8 mouse cellular contexts compared by ENCODE assay signal in the genomic region with DNA sequence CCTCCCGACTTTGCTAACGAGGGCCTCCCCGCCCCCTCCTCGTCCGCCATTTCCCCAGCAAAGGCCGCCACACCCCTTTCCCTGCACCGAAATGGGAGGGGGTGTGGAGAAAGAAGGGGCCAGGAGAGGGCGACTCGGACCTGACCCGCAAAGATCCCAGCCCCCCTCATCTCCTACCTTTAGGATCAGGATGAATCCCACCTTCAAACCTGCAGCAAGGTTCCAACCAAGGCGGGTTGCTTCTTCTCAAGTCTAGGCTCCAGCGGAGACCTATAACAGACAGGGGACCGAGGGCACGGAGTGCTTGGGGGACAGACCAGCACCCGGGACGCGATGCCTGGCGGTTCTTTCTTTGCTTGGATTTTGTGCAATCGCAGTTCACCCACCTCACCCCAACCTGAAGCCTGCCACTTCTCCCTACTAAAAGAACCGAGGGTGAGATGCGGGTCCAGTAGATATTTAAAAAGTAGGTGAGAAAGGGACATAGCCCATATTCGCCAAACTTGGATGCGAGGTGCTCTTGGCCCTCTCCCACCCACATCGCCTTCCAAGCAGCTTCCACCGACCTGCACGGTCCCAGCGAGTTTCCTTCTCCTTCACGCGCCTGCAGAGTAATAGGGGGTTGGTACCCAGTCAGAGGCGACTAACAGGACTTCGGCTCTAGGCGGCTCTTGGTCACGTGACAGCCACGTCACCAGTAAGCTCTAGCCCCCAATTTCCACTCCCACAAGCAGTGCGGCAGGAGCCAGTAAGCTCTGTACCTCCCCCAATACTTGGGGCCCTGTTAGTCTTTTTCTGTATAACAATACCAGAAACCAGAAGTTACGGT. TPM values are rescaled to one million over a fixed set of nuclear protein-coding genes. Genes with fewer than 3 reads are reported as not detected.
DNase-seq lines count a peak whose midpoint lies in the region; ATAC-seq and TF ChIP-seq lines count a peak whose summit lies in the region.

A gene (minus strand): TSS at position 654 of the 829 bp plus-strand sequence.

- H3K4me2 ChIP-seq in forebrain, postnatal 0 days (ENCODE audit: low read depth), result peak within 1 kb of the TSS; percentile 52
- peak within 1 kb of the TSS; percentile 67 for H3K4me2 ChIP-seq in lung, embryonic 16.5 days (ENCODE audit: low read depth, low read length)

- peak within 1 kb of the TSS; percentile 57; the same call in 1 of the 2 replicates for H3K27ac ChIP-seq in forebrain, postnatal 0 days (ENCODE audit: low read depth, low read length)
- H3K27ac ChIP-seq in lung, embryonic 16.5 days (ENCODE audit: low read length), result peak within 1 kb of the TSS; percentile 79

- DNase-seq in Muller cell, postnatal 12 days (ENCODE audit: inconsistent ontology term), result peak; percentile 56
- DNase-seq in cerebellum, adult 18-20 months, result peak; percentile 71 to 81
- DNase-seq in forebrain, postnatal 0 days, result peak; percentile 83
- DNase-seq in heart, postnatal 36 days, result peak; percentile 65 to 66
- DNase-seq in layer of hippocampus, adult 8-10 months (ENCODE audit: low spot score in 2 of 2), result peak; percentile 32 to 67
- DNase-seq in ovary, postnatal 10 days (ENCODE audit: low spot score), result peak; percentile 25
- peak; percentile 61 to 65 for DNase-seq in thymus, postnatal 10 days (ENCODE audit: low spot score in 2 of 2)

- peak within 1 kb of the TSS; percentile 50 for H3K4me3 ChIP-seq in forebrain, postnatal 0 days (ENCODE audit: low read depth, low read length)
- H3K4me3 ChIP-seq in lung, embryonic 16.5 days (ENCODE audit: low read length), result peak within 1 kb of the TSS; percentile 59

- H3K9me3 ChIP-seq in forebrain, postnatal 0 days (ENCODE audit: low read length), result no peaks in the 10 kb centered on the region
- no peaks in the 10 kb centered on the region for H3K9me3 ChIP-seq in lung, embryonic 16.5 days (ENCODE audit: control insufficient read depth, low read length)

- intact Hi-C loops in heart, postnatal 36 days (cut with DNase I), result loop anchor here (2.0 to 10.0 kb wide), 3 partner anchors 56 to 162 kb away; a partner anchor contains a TSS

- H3K9ac ChIP-seq in forebrain, postnatal 0 days, result peak within 1 kb of the TSS; percentile 59
- peak within 1 kb of the TSS; percentile 68 for H3K9ac ChIP-seq in lung, embryonic 16.5 days (ENCODE audit: low read length)

- H3K4me1 ChIP-seq in forebrain, postnatal 0 days (ENCODE audit: insufficient read depth), result 0 out of 2 replicates have a peak, but pooled peaks cover 3% of the 10 kb centered on the region
- H3K4me1 ChIP-seq in lung, embryonic 16.5 days (replicated peaks; ENCODE audit: control insufficient read depth, insufficient read depth, low read length), result no peaks in the 10 kb centered on the region

- TF ChIP-seq CTCF in forebrain, postnatal 0 days (IDR thresholded peaks at IDR 0.05; ENCODE audit: low read depth), result peak; percentile 19; the same call in 1 of the 2 replicates

- ATAC-seq in forebrain, postnatal 0 days, result peak; percentile 94
- ATAC-seq in lung, embryonic 16.5 days (ENCODE audit: low read depth), result peak; percentile 97

- no peaks in the 10 kb centered on the region for H3K36me3 ChIP-seq in forebrain, postnatal 0 days (ENCODE audit: insufficient read depth)
- H3K36me3 ChIP-seq in lung, embryonic 16.5 days (ENCODE audit: control insufficient read depth, insufficient read depth, low read length), result no peaks in the 10 kb centered on the region

- 27% methylated on average over 36 of the region's 36 CpGs for WGBS in forebrain, postnatal 0 days
- WGBS in lung, embryonic 16.5 days, result 17% methylated on average over 36 of the region's 36 CpGs

- H3K27me3 ChIP-seq in forebrain, postnatal 0 days (ENCODE audit: insufficient read depth, low read length), result no peaks in the 10 kb centered on the region
- H3K27me3 ChIP-seq in lung, embryonic 16.5 days (ENCODE audit: control insufficient read depth, insufficient read depth, low read depth, low read length), result no peaks in the 10 kb centered on the region

RNA-seq across cellular contexts. Expression of the gene that starts here (rescaled TPM):
- total RNA-seq in forebrain, postnatal 0 days (2014; rRNA removed), result 28.1 and 31.6 TPM in 2 replicates
- polyA plus RNA-seq in forebrain, postnatal 0 days (2015; fragmentation: Nextera tagmentation; extraction: Ambion mirVana), result 30.8 and 40.9 TPM in 2 replicates
- 1 to 10 TPM in 1 of 2 experiments, under 1 TPM in 1; 0.60 to 1.1 TPM for total RNA-seq in heart, postnatal 36 days (2021)
- total RNA-seq in layer of hippocampus, adult 8-10 months (2022), result 10 to 100 TPM in 1 of 4 experiments, 1 to 10 TPM in 3; 8.6 to 10.0 (median 9.0) TPM
- 17.0 and 19.6 TPM in 2 replicates for polyA plus RNA-seq in lung, embryonic 16.5 days (2015; fragmentation: Nextera tagmentation; extraction: Ambion mirVana)

Comparison
In these comparisons a context has a peak if more than half of its experiments do, and no peak if none do; other contexts are left out.
1. Peak in every context shown above with its lines: DNase-seq, ATAC-seq, H3K4me3 ChIP-seq and H3K27ac ChIP-seq.
2. RNA of the gene that starts here (total RNA-seq): 28.1 to 31.6 TPM in forebrain, postnatal 0 days and 8.6 to 10.0 TPM in layer of hippocampus, adult 8-10 months; 0.60 to 1.1 TPM in heart, postnatal 36 days; every median in the first group is over 4 times any median in the second.
3. DNase-seq: peak in every context shown above with its lines; median percentile 83 in forebrain, postnatal 0 days; 76 in cerebellum, adult 18-20 months; 66 in heart, postnatal 36 days; 63 in thymus, postnatal 10 days; 56 in Muller cell, postnatal 12 days; 50 in layer of hippocampus, adult 8-10 months; 25 in ovary, postnatal 10 days.